Mouse (Mus musculus) cerebellum, postnatal 4 days (tissue): Measurements from ENCODE around the gene Gm45717.
"Not testable (repeated sequence)": the region's sequence is repeated elsewhere in the genome, so short reads cannot be mapped to it uniquely, and the experiment has no call there.

ENCODE experiments used
- DNase-seq, 2 experiments: peaks; one replicate each; pipeline ENCODE4 v3.0.0; 2022; ENCODE audit warnings: low spot score in 2 of 2, mixed read lengths in 1 of 2

Gene Gm45717

GRCm38 (mm10) chr7:140968710-140969109 is 13.0 kb upstream of the Gm45717 start:
- DNase-seq = not testable (repeated sequence)

- no peak for DNase-seq
Observed at GRCm38 (mm10) chr7:140967862-140968591, 12.3 kb upstream of the Gm45717 start.

GRCm38 (mm10) chr7:140966921-140967320 is 11.2 kb upstream of the Gm45717 start, which contains the start of gene Ifitm1:
Ifitm1 (plus strand) TSS chr7:140967221.
- no peak for DNase-seq

DNA sequence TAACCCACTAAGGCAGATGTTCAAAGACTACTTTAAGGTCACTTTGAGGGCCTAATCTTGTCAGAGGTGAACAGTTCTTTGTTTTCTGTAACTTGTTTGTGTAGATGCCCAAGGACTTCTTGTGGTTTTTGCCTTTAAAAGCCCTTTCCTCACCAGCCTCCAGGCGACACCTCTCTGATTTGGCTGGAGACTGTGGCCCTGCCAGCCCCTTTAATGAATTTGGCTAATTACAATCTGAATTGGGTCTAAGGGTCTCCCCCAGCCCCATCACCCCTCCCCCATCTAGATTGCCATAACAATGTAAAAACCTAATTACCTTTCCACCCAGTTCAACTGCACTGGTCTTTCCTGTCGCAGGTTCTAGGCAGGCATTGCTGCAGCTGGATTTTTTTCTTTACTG is 7.0 kb upstream of the Gm45717 start:
- no peak for DNase-seq

DNA sequence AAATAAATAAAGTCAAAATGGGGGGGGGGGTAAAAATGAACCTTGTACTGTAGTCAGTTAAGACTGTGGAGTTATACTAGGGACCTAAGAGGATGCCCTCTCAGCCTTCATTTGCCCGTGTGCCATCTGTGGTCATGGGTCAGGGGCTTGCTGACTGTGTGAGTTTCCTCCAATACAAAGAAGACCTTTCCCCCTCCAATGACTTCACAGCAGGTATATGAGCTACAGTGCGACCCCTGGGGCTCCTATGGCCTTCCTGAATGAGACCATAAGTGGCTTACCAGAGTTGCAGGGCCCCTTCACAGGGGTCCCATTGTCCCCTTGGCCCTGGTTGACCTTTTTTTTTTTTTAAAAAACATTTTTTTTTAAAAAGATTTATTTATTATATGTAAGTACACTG is 5.7 kb upstream of the Gm45717 start:
- no peak for DNase-seq

DNA sequence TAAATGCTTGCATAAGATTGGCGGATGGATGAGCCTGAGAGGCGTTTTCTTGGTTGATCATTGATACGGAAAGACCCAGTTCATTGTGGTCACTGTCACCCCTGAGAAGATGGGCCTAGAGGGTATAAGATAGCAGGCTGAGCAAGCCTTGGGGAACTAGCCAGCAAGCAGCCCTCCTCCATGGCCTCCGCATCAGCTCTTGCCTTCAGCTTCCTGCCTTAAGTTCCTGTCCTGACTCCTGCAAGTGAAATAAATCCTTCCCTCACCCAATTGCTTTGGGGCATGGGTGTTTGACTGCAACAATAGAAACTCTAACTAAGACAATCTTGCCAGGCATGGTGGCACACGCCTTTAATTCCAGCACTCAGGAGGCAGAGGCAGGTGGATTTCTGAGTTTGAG is 4.3 kb upstream of the Gm45717 start:
- DNase-seq = no peak

GRCm38 (mm10) chr7:140959181-140959901 is 3.6 kb upstream of the Gm45717 start:
- DNase-seq = peak in 1 of 2 experiments; percentile 26

GRCm38 (mm10) chr7:140956556-140956869 is 776 bp upstream of the Gm45717 start:
- no peak for DNase-seq

DNA sequence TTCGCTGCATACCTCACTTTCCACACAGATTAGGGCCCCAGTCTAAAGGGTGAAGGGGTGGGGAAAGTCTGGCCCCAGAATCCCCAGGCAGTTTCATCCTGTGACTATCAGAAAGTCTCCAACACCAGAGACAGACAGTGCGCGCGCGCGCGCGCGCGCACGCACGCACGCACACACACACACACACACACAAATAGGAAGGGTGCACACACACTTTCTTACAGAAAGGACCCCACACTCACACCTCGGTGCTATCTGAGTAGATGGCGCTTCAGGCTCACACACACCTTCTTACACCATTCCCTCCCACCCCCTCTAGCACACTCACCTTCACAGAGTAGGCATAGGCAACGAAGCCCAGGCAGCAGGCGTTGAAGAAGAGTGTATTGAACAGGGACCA is 395 bp downstream of the Gm45717 start:
- no peak for DNase-seq

DNA sequence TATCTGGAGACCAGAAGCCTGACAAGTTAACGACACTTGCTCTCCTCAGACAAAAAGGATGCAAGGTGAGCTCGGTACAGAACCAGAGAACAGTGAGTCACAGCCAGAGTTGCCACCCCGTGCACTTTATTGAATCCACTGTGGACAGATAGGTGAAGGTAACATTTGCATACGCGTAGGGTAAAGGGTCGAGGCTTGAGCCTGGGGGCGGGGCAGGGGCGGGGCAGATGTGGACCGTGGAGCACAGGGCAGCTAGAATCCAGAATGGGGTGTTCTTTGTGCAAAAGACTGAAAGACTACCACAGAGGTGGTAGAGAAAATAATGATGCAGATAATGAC is 1.0 kb downstream of the Gm45717 start:
- no peak for DNase-seq

DNA sequence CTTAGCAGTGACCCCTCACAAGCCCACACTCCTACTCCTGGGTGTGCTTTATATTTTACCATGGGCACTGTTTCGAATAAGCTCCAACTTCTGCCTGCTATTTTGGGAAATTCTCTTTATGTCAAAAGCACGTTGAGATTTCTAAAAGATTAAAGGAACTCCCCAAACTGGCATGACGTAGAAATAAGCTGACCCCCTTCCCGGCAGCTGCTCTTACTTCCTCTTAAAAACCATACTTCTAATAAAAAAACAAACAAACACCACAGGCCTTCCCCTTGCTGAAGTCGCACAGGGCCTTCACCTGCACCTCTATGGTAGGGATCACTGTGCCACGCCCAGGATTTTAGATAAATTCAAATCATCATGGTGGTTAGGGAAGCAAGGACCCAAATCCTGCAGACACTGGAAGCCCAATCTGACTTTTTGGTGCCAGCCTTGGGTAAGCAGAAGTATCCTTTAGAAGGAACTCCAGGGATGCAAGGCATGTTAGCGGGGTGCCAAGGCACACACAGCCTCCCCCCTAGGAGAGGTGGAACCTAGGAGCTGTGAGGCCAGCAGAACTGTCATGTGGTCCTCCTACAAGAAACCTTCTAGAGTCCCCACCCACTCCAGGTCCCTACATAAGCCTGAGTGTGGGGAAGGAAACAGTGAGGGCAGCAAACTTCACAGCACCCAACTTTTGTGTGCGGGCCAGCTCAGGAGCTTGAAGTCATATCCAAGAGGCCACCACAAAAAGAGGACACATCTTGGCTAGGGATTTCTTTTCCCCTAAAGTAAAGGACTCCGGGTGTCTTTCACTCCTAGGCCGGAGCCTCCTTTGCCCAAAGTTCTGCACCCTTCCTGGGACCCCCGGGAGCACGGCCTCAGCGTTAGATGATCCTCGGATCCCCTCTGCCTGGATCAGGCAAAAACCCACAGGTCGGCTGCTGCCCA is 1.7 kb downstream of the Gm45717 start:
- DNase-seq = no peak

DNA sequence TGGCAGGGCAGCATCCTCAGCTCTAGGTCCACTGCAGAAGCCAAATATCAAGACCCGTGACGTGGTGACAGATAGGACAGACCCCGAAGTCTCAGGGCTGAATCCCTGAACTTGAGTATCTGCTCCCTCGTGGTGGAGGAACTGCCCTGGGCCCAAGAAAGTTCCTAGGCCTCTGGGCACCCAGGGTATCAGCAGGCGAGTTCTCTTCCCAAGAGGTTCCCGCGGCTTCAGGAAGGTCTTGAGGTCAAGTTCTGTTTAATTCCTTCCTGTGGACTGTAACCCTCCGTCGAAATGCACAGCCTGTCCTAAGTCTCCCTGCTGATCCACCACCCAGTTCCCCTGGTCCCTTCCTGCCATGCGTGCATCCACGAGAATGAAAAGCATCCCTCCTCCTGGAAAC is 2.6 kb downstream of the Gm45717 start:
- DNase-seq = no peak

DNA sequence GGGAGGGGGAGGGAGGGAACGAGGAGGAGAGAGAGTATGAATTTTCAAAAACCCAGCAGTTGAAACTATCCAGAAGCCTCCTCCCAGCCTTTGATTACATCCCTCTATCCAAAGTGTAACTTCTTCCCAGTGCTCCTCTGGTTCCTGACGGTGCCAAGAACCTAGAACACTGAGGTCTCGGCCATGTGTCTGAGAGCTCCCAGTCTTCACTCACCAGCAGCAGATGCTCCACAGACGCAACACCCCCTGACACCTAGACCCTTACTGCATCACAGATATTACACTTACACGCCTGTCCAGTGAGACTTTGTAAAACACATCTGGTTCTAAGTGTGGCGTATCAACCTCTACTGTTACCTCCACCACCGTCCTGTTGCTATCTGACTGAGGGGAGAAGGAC is 3.3 kb downstream of the Gm45717 start:
- no peak for DNase-seq

- DNase-seq = no peak
Observed at GRCm38 (mm10) chr7:140951765-140952164, 4.0 kb downstream of the Gm45717 start.

GRCm38 (mm10) chr7:140951051-140951450 is 4.7 kb downstream of the Gm45717 start:
- DNase-seq = no peak

- no peak for DNase-seq
Observed at GRCm38 (mm10) chr7:140949824-140950530, 5.8 kb downstream of the Gm45717 start, which contains the start of gene Ifitm5. Ifitm5 (minus strand) TSS chr7:140950291.

- no peak for DNase-seq
Observed at GRCm38 (mm10) chr7:140949255-140949654, 6.5 kb downstream of the Gm45717 start.

GRCm38 (mm10) chr7:140948161-140948560 is 7.6 kb downstream of the Gm45717 start:
- DNase-seq = no peak

- DNase-seq = no peak
Observed at GRCm38 (mm10) chr7:140946980-140947379, 8.8 kb downstream of the Gm45717 start.

- DNase-seq = no peak
Observed at GRCm38 (mm10) chr7:140946311-140946710, 9.4 kb downstream of the Gm45717 start.

- no peak for DNase-seq
Observed at GRCm38 (mm10) chr7:140945247-140945646, 10.5 kb downstream of the Gm45717 start.

GRCm38 (mm10) chr7:140944236-140944635 is 11.5 kb downstream of the Gm45717 start:
- no peak for DNase-seq
